Comparison of ENCODE assay signal across 8 mouse cellular contexts in genomic region chr2:133113642-133114041, GRCm38 (mm10).
DNase-seq lines count a peak whose midpoint lies in the region; ATAC-seq and TF ChIP-seq lines count a peak whose summit lies in the region.

No protein-coding gene starts in this region.

- TF ChIP-seq POLR2A in small intestine, adult 2 months (IDR thresholded peaks at IDR 0.05; ENCODE audit: low read depth, low read length), result no peak

- H3K27me3 ChIP-seq in forebrain, embryonic 16.5 days (replicated peaks; ENCODE audit: control insufficient read depth, insufficient read depth, low read length), result no peaks in the 10 kb centered on the region
- no peaks in the 10 kb centered on the region for H3K27me3 ChIP-seq in hindbrain, embryonic 10.5 days (ENCODE audit: insufficient read depth, poor library complexity, severe bottlenecking)
- H3K27me3 ChIP-seq in small intestine, adult 2 months (ENCODE audit: control insufficient read depth, insufficient read depth, low read length), result no peaks in the 10 kb centered on the region

- H3K4me2 ChIP-seq in forebrain, embryonic 16.5 days (ENCODE audit: low read length), result no peak overlapping the region; the same call in 1 of the 2 replicates

- peak; percentile 37 for DNase-seq in CD4-positive, CD25-positive, alpha-beta regulatory T cell, adult 2 months (ENCODE audit: low read depth, low spot score)
- peak; percentile 68 for DNase-seq in hindbrain, embryonic 10.5 days (ENCODE audit: low spot score)
- DNase-seq in layer of hippocampus, postnatal 25 days (ENCODE audit: extremely low spot score in 1 of 2, low spot score in 1 of 2), result peak; percentile 53 to 73

- ATAC-seq in CD4-positive, CD25-positive, alpha-beta regulatory T cell, adult 4 months, result no peak
- ATAC-seq in cerebellum, adult (ENCODE audit: insufficient number of reproducible peaks, low FRiP score, low TSS enrichment), result 0 out of 2 replicates have a peak, but pooled peaks have one; percentile 45
- ATAC-seq in forebrain, embryonic 16.5 days, result peak; percentile 50; the same call in 1 of the 2 replicates
- peak; percentile 91 for ATAC-seq in megakaryocyte-erythroid progenitor cell, adult 5-6 weeks (replicated peaks; ENCODE audit: low FRiP score, low TSS enrichment, poor library complexity, severe bottlenecking)

- H3K9me3 ChIP-seq in forebrain, embryonic 16.5 days (ENCODE audit: control insufficient read depth, low read length), result no peaks in the 10 kb centered on the region
- H3K9me3 ChIP-seq in hindbrain, embryonic 10.5 days, result no peaks in the 10 kb centered on the region

- WGBS in forebrain, embryonic 16.5 days, result 23% methylated on average over 10 of the region's 10 CpGs
- 27% methylated on average over 10 of the region's 10 CpGs for WGBS in hindbrain, embryonic 10.5 days
- WGBS in small intestine, adult 2 months, result 18% methylated on average over 10 of the region's 10 CpGs

- TF ChIP-seq CTCF in small intestine, adult 2 months (IDR thresholded peaks at IDR 0.05; ENCODE audit: extremely low read depth, insufficient read length, insufficient replicate concordance, low read depth, low read length), result peak; percentile 95; the same call in 1 of the 2 replicates

- no peak overlapping the region for H3K27ac ChIP-seq in forebrain, embryonic 16.5 days (ENCODE audit: low read length)
- H3K27ac ChIP-seq in hindbrain, embryonic 10.5 days, result no peak overlapping the region
- no peak overlapping the region for H3K27ac ChIP-seq in small intestine, adult 2 months (ENCODE audit: insufficient read depth, low read depth, low read length)

- H3K36me3 ChIP-seq in forebrain, embryonic 16.5 days (ENCODE audit: control insufficient read depth, insufficient read depth), result no peaks in the 10 kb centered on the region
- H3K36me3 ChIP-seq in hindbrain, embryonic 10.5 days, result no peaks in the 10 kb centered on the region
- H3K36me3 ChIP-seq in small intestine, adult 2 months (ENCODE audit: control insufficient read depth, insufficient read depth, low read length), result no peaks in the 10 kb centered on the region

- H3K4me1 ChIP-seq in forebrain, embryonic 16.5 days (replicated peaks; ENCODE audit: control insufficient read depth, insufficient read depth, low read length), result 0 out of 2 replicates have a peak, but pooled peaks cover 2% of the 10 kb centered on the region
- no peaks in the 10 kb centered on the region for H3K4me1 ChIP-seq in hindbrain, embryonic 10.5 days (replicated peaks)
- H3K4me1 ChIP-seq in small intestine, adult 2 months (ENCODE audit: control insufficient read depth, insufficient read depth, insufficient read length, low read length), result no peaks in the 10 kb centered on the region

- no peak overlapping the region for H3K9ac ChIP-seq in forebrain, embryonic 16.5 days (replicated peaks; ENCODE audit: low read depth, low read length)

- H3K4me3 ChIP-seq in forebrain, embryonic 16.5 days (replicated peaks; ENCODE audit: low read length), result no peak overlapping the region
- H3K4me3 ChIP-seq in hindbrain, embryonic 10.5 days, result no peak overlapping the region
- no peak overlapping the region for H3K4me3 ChIP-seq in small intestine, adult 2 months (ENCODE audit: low read depth, low read length)
